Mouse (Mus musculus) myocyte (in vitro differentiated cells): ENCODE results near the gene Tex2. TPM values are rescaled to one million over a fixed set of nuclear protein-coding genes. Genes with fewer than 3 reads are reported as not detected.
"Not testable (repeated sequence)": the region's sequence is repeated elsewhere in the genome, so short reads cannot be mapped to it uniquely, and the experiment has no call there.

Experiments
- H3K27me3 ChIP-seq: one replicate; pipeline ENCODE4 v1.6.1; 2011; ENCODE audit not compliant: control insufficient read depth, insufficient read depth, insufficient read length
- H3K36me3 ChIP-seq: one replicate; pipeline ENCODE4 v1.6.1; 2011; ENCODE audit not compliant: control insufficient read depth, insufficient read depth
- H3K4me2 ChIP-seq: one replicate; pipeline ENCODE4 v1.6.1; 2011; ENCODE audit warnings: low read depth, control low read depth
- H3K4me3 ChIP-seq: one replicate; pipeline ENCODE4 v1.5.1; 2011; ENCODE audit warnings: mild to moderate bottlenecking, control low read depth, moderate library complexity
- H3K79me2 ChIP-seq: one replicate; pipeline ENCODE4 v1.6.1; 2011; ENCODE audit not compliant: control insufficient read depth, insufficient read depth
- H3ac ChIP-seq: one replicate; pipeline ENCODE4 v1.6.1; 2011; ENCODE audit not compliant: control insufficient read depth, insufficient read length
- CEBPB ChIP-seq: IDR thresholded peaks from 2 replicates; pipeline ENCODE4 v1.6.1; 2011; ENCODE audit warnings: mild to moderate bottlenecking, moderate library complexity; ENCODE audit not compliant: poor library complexity, insufficient read depth, severe bottlenecking
- E2F4 ChIP-seq: IDR thresholded peaks from one replicate; pipeline ENCODE4 v1.6.1; 2011; ENCODE audit warnings: mild to moderate bottlenecking, control low read depth, moderate library complexity; ENCODE audit not compliant: insufficient read depth
- MAX ChIP-seq: IDR thresholded peaks from one replicate; pipeline ENCODE4 v1.6.1; 2011; ENCODE audit warnings: low read depth, mild to moderate bottlenecking, control low read depth
- MYOD1 ChIP-seq, 3 experiments: IDR thresholded peaks; one replicate each; pipeline ENCODE4 v1.6.1; 2011; ENCODE audit warnings: control low read depth in 2 of 3, low read depth in 2 of 3, mild to moderate bottlenecking in 2 of 3, moderate library complexity in 1 of 3; ENCODE audit not compliant: insufficient read length in 2 of 3, control insufficient read depth in 1 of 3
- MYOG ChIP-seq, 3 experiments: IDR thresholded peaks; one replicate each; pipeline ENCODE4 v1.6.1; 2011; ENCODE audit warnings: control low read depth in 2 of 3, low read depth in 2 of 3, mild to moderate bottlenecking in 2 of 3; ENCODE audit not compliant: insufficient read length in 2 of 3, control insufficient read depth in 1 of 3, insufficient read depth in 1 of 3
- POLR2A ChIP-seq: IDR thresholded peaks from one replicate; pipeline ENCODE4 v1.6.1; 2011; ENCODE audit warnings: low read depth, mild to moderate bottlenecking, control low read depth, moderate library complexity; ENCODE audit not compliant: insufficient read length
- POLR2AphosphoS2 ChIP-seq: IDR thresholded peaks from one replicate; pipeline ENCODE4 v1.6.1; 2011; ENCODE audit warnings: low read depth, control low read depth; ENCODE audit not compliant: insufficient read length
- REST ChIP-seq: IDR thresholded peaks from one replicate; pipeline ENCODE4 v1.6.1; 2011; ENCODE audit warnings: mild to moderate bottlenecking, control low read depth, moderate library complexity; ENCODE audit not compliant: insufficient read depth, insufficient read length
- SRF ChIP-seq: IDR thresholded peaks from one replicate; pipeline ENCODE4 v1.6.1; 2011; ENCODE audit warnings: low read depth; ENCODE audit not compliant: control insufficient read depth, insufficient read length
- TCF12 ChIP-seq: IDR thresholded peaks from one replicate; pipeline ENCODE4 v1.6.1; 2011; ENCODE audit warnings: mild to moderate bottlenecking, control low read depth; ENCODE audit not compliant: poor library complexity, insufficient read depth, severe bottlenecking
- TCF3 ChIP-seq: IDR thresholded peaks from one replicate; pipeline ENCODE4 v1.6.1; 2011; ENCODE audit warnings: low read depth, control low read depth; ENCODE audit not compliant: insufficient read length
- USF1 ChIP-seq: IDR thresholded peaks from one replicate; pipeline ENCODE4 v1.6.1; 2011; ENCODE audit warnings: low read depth, mild to moderate bottlenecking, control low read depth, moderate library complexity
- polyA plus RNA-seq: library from polyadenylated mRNA; unstranded; fragments of >200 nt; fragmentation: generic; extraction: Trizol; gene quantifications from one replicate; pipeline ENCODE4 v1.2.1, GENCODE M21; 2012; ENCODE audit warnings: missing spikeins

Gene Tex2
- polyA plus RNA-seq, 1 experiment: 7.0 TPM

- no peaks in the 10 kb centered on the region for H3K27me3 ChIP-seq
- TF ChIP-seq SRF (no peak), USF1 (peak; percentile 100), POLR2A (peak; percentile 100), CEBPB (no peak), MYOD1 (IDR thresholded peaks at IDR 0.05; ENCODE audit: control insufficient read depth in 1 of 3, insufficient read length in 2 of 3, low read depth in 2 of 3) (peak in 1 of 3 experiments; percentile 16), POLR2AphosphoS2 (peak; percentile 100)
- H3K36me3 ChIP-seq: no peaks in the 10 kb centered on the region
- peak overlapping the region; percentile 89 for H3K4me2 ChIP-seq
- H3ac ChIP-seq: peak overlapping the region; percentile 54
- no peaks in the 10 kb centered on the region for H3K79me2 ChIP-seq
- peak overlapping the region; percentile 88 for H3K4me3 ChIP-seq
These were observed 112.6 kb downstream of the Tex2 start for GRCm38 (mm10) chr11:106500393-106501307.

GRCm38 (mm10) chr11:106498739-106499379, 114.4 kb downstream of the Tex2 start:
- H3K79me2 ChIP-seq: no peaks in the 10 kb centered on the region
- H3K36me3 ChIP-seq: no peaks in the 10 kb centered on the region
- H3K4me3 ChIP-seq: no peak overlapping the region
- H3K27me3 ChIP-seq: no peaks in the 10 kb centered on the region
- no peak overlapping the region for H3K4me2 ChIP-seq
- H3ac ChIP-seq: no peak overlapping the region
- no peak for TF ChIP-seq REST
- TF ChIP-seq TCF3: no peak
- TF ChIP-seq CEBPB: no peak
- no peak for TF ChIP-seq MYOG (IDR thresholded peaks at IDR 0.05; ENCODE audit: control insufficient read depth in 1 of 3, insufficient read depth in 1 of 3, insufficient read length in 2 of 3, low read depth in 2 of 3)
- TF ChIP-seq TCF12: no peak
- TF ChIP-seq E2F4: no peak
- TF ChIP-seq MYOD1 (IDR thresholded peaks at IDR 0.05; ENCODE audit: control insufficient read depth in 1 of 3, insufficient read length in 2 of 3, low read depth in 2 of 3): no peak
- no peak for TF ChIP-seq POLR2A
- TF ChIP-seq SRF: no peak
- TF ChIP-seq MAX: no peak
- no peak for TF ChIP-seq POLR2AphosphoS2
- TF ChIP-seq USF1: no peak

DNA sequence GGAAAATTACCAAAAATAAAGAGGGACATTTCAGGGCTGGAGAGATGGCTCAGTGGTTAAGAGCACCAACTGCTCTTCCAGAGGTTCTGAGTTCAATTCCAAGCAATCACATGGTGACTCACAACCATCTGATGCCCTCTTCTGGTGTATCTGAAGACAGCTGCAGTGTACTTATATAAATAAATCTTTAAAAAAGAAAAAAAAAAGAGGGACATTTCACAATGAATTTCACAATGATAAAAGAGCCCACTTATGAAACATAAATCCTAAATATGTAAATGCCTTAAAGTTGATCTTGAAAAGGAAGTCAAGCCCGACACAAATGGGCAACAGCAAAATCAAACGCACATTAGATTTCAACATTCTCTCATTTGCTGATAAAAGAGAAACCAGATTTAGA, 115.3 kb downstream of the Tex2 start:
- Histone ChIP-seq H3K4me2 (no peak overlapping the region), H3K36me3 (no peaks in the 10 kb centered on the region), H3K79me2 (no peaks in the 10 kb centered on the region), H3ac (no peak overlapping the region), H3K27me3 (no peaks in the 10 kb centered on the region), H3K4me3 (no peak overlapping the region)
- TF ChIP-seq USF1: no peak

DNA sequence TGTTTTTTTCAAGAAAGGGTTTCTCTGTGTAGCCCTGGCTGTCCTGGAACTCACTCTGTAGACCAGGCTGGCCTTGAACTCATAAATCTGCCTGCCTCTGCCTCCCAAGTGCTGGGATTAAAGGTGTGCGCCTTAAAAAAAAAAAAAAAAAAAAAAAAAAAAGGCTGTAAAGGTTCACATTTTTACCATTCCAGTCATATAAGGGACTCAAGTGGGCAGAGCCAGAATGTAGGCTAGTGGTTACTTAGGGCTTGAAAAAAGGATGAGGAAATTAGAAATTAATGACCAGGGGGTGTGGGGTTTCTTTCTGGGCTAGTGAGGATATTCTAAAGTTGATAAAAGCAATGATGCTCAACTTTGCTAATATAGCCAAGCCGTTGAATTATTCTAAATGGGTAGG, 116.2 kb downstream of the Tex2 start:
- not testable (repeated sequence) for H3K36me3 ChIP-seq, H3K4me3 ChIP-seq, H3ac ChIP-seq, H3K27me3 ChIP-seq, H3K79me2 ChIP-seq, H3K4me2 ChIP-seq

- Histone ChIP-seq H3K79me2 (no peaks in the 10 kb centered on the region), H3K36me3 (no peaks in the 10 kb centered on the region), H3K4me3 (no peak overlapping the region), H3K27me3 (no peaks in the 10 kb centered on the region), H3K4me2 (no peak overlapping the region), H3ac (no peak overlapping the region)
- TF ChIP-seq POLR2AphosphoS2 (no peak), REST (no peak), E2F4 (no peak)
These were observed 120.1 kb downstream of the Tex2 start for GRCm38 (mm10) chr11:106492984-106493669.
